Mouse (Mus musculus) WW6 (cell line): ENCODE results near the gene Cd79b.

Experiments
- DNase-seq: peaks from one replicate; pipeline ENCODE4 v3.0.0-alpha.2; 2013; ENCODE audit warnings: low read depth, low spot score

Gene Cd79b

DNA sequence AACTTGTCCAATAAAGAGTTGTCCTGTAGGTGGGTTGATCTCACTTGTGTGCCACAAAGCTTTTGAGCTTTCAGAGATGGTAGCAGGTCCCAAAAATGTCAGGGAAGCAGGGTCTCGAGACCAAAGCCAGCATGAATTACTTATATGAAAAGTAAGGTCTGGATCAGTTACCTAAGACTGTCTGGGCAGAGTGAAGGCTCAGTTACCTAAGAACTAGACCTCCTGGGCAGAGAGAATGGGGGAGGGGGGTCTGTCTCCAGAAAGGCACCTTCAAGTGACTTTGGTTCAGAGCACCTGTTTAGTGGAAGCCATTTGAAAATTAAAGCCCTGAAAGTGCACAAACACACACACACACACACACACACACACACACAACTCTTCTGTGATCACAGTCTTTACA lies 40.2 kb downstream of the Cd79b start:
- no peak for DNase-seq

DNA sequence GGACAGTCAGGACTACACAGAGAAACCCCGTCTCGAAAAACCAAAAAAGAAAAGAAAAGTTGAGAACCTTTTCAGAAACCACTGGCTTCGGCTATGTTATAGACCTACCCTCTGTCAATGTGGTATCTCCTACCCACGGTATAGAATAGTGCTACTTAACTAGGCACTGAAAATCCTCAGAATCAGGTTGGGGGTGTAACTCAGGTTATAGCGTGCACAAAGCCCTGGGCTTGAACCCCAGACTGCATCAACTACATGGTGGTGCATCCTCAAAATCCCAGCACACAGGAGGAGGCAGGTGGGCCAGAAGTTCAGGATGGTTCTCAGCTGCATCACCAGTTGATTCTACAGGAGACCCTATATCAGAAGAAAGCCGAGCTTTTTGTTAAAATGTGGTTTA lies 40.8 kb downstream of the Cd79b start:
- DNase-seq, result no peak

DNA sequence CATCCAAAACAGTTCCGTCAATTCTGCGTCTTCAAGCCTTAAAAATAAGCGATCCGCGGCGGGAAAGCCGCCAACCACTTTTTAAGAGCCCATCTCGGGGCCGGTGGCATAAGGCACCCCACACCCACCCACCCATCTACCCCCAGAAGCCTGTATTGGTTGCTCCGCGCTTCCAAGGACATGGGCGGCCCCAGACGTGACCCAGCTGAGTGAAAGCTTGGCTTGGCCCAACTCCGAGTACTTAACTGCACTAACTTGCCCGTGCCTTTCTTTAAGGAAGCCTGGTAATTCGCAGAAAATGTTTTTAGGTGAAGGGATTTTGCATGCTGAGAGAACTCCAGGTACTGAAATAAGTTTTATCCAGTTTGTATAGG lies 41.3 kb downstream of the Cd79b start:
- DNase-seq, result no peak

DNA sequence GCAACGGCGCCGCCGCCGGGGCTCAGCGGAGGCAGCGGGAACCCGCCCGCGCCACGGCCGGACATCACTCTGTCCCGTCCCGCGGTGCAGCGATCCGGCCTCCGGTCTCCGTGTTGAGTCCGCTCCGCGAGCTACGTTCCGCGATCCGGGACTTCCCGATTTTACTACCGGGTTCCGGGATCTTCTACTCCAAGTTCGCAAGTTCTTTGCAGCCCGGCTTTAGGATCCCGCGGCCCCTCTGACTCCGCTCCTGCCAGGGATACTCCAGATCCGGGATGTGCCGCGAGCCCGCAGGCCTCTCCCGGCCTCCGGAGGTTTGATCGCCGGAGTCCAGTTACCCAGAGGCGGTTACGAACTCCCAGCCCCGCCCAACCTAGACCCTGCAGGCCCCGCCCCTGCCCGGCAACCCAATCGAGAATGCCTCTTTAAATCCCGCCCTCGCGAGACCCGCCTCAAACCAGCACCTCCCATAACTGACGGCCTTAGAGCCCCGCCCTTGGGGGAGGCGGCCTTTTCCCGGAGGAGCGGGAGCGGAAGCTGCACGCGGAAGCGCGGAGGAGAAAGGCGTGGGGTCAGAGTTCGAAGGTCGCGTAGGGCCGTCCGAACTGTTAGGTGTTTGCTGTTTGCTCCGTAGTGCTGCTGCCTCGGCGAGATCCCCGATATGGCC lies 41.8 kb downstream of the Cd79b start, which contains the start of gene Smarcd2:
TSS of gene Smarcd2 (minus strand) at position 329 of the 667 bp plus-strand sequence.
- peak; percentile 99 for DNase-seq

DNA sequence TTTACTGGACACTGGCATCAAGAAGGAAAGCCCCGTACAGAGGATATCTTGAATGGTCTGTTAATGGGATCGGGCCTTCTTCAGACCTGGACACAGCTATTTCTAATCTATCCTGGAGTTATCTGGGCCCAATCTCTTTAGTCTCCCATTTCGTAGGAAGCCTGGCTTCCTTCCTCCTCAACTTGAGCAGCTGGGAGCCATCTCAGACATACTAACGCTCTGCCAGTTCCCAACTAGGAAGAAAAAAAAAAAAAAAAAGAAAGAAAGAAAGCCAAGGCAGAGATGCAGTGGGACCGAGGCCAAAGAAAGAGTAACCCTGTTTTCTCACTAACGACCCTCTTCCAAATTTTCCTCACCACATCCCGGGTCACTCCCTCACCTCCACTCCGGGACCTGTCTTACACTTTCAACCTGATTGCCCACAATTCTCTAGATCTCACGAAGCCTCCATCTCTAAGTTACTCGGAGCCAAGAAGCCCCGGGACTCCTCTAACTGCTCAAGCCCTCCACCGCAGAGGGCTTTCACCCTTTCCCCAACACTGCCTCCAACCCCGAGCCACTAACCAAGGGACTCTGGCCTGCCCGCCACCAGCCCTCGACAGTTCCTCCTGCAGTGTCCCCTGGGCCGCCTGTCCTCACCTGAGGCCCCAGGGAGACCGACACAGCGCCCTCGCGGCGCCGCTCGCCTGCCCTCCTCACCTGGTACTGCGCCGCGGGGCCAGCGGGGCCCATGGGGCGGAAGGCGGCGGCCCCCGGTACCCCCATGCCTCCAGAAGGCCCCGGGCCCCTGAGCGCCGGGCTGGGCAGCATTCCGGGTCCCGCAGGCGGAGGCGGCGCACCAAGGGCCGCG lies 42.5 kb downstream of the Cd79b start:
- no peak for DNase-seq

DNA sequence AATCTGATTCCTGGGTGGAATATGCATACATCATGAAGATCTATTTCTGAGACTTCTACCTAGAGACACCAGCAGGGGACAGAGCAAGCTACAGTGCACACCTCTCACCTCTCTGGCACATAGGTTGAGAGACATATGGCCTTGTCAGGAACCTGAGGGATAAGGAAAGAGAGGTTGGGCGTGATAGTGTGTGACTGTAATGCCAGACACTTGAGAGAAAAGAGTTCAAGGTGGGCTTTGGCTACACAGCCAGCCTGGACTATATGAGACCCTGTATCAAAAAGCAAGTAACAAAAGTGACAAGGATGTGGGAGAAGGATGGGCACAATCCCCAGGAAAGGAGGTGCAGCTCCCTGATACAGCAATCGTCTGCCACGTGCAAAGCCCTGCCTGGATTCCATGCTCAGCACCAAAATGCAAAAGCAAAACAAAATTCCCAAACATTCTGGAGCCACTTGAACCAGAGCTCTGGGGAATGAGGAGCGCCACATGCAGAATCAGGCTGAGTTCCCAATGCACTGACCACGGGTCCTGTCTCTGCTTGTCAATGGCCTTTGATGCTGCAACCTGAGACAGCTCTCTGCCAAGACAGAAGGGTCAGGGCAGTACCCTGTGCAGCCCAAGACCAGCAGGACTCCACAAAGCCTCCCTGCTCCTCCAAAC lies 43.3 kb downstream of the Cd79b start:
- no peak for DNase-seq

DNA sequence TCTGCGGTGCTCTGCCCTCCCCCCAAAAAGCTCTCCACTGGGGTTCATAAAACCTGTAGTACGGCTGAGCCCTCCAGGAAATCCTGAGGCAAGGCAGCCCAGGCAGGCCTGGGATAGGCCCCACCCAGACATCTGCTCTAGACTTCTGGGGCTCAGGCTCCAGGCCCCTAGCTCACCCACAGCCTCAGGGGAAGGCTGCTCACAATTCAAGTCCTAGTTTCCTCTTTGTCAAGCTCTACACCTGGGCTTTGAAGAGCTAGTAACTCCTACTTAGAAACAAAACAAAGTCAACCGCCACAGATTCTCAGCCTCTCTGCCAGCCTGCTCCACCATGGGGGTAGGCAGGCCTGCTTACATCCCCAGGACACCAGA lies 45.5 kb downstream of the Cd79b start:
- DNase-seq, result no peak

DNA sequence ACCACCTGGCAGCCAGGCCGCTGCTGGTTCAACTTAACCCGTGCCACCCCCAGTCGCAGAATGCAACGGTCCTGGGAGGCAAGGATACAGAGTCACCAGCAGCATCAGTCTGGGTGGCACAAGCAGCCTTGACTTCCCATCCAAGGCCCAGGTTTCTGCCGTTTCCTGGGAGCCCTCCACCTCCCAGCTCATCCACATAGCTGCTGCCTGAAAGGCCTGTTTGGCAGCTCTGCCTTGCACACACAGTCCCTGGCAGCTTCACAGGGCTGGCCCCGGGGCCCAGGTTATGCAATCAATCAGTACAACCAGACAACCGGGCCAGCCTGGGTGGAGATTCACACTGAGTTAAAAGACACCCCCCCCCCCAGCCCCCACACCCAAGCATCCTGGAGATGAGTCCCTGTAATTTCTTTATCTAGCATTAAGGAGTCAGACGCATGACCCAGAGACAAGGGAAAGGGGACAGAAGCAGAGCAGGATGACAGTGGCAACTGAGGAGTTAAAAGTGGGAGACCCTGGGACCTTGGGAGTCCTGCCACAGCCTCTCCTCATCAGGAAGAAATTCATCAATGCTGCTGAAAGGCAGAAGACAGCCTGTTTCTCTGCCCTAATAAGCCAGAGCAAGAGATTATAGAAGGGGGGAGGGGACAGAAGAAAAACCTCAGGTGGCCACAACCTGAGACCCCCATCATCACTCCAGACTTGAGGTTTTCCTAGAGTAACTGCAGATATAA lies 46.1 kb downstream of the Cd79b start:
- DNase-seq, result no peak

DNA sequence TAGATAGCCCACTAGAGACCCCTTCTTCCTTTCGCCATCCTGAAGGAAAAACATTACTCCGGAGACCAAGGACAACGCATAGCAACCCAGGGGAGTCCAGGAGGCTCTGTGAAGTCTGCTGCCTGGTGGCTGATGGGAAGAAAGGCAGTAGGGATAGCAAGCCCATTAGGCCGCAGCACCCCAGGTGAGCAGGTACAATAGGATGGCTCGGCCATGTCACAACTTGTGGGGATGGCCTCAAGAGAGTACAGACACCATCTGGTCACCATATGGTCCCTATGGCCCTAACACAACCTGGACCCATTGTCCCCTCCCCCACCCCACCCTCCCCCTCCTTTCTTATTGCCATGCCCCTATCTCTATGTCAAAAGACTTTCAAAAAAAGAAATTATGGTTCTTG lies 46.7 kb downstream of the Cd79b start:
- no peak for DNase-seq

DNA sequence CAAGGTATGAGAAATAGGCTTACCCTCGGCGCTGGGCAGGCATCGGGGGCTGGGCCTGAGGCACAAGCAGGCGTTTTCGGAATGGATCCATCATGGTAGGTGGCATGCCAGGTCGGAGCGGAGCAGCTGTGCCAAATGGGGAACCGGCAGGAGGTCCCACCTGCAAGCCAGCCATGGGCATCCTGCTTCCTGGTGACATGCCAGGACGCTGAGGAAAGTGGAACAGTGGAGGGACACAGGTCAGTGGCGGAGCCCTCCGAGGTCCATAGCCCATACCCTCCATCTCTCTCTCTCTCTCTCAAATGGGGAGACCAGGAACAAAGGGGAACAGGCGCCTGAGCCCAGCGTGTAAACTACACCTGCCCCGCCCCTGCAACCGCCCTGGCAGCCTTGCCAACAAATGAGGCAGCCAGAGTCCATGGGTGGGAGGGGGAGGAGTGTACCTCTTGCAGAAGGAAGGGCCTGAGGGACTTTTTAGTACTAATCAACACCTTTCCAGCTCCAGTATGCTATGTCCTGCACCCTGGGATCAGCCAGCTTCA lies 47.2 kb downstream of the Cd79b start:
- DNase-seq, result no peak

DNA sequence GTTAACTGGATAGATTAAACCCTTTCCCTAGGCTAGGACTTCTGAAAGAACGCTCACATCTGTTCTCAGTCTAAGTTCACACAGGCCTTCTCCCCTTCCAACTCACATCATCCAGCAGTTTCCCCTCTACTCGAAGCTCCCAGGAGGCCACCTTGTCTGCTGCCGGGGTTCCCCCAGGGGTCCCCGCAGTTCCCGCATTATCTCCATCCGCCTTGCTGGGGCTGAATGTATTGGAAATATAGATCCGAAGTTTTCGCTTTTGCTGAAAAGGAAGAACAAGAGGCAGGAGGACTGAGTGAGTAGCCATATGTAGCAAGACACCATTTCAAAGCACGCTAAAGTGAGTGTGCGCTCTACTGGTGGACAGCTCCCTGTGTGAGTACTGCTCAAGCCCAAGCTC lies 48.1 kb downstream of the Cd79b start:
- DNase-seq, result no peak

DNA sequence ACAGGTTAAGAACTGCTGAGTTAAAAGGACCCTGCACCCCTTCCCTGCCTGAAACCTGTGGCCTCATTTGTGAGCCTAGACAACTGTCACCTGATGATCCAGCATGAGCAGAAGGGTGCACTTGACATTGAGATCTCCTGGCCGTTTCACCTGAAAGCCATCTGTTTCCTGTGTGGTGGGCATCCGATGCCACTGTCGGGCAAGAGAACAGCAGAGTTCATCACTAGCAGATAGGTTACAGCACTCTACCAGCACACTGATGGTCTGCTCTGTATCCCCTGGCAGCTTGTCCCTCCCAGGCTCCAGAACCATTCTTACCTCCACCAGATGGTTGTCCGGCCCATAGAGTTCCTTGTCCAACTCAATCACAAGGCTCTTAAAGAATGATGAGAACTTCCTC lies 49.0 kb downstream of the Cd79b start:
- no peak for DNase-seq

DNA sequence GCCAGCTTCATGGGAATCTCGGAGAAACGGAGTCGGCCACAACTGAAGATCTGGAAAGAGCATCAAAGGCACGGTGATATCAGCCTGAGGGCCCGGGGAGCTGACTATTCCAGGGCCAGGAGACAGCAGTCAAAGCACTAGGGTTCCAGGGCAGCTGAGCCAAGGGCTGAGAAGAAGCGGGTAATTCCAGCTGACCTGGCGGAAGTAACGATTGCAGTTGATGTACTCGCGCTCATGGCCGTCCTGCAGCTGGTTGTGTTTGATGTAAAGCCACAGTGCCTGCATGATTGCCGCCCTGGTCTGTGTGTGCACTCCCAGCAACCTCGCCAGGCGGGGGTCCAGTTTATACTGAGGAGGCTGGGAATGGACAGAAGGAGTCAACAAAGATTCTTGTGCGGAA lies 49.6 kb downstream of the Cd79b start:
- no peak for DNase-seq

DNA sequence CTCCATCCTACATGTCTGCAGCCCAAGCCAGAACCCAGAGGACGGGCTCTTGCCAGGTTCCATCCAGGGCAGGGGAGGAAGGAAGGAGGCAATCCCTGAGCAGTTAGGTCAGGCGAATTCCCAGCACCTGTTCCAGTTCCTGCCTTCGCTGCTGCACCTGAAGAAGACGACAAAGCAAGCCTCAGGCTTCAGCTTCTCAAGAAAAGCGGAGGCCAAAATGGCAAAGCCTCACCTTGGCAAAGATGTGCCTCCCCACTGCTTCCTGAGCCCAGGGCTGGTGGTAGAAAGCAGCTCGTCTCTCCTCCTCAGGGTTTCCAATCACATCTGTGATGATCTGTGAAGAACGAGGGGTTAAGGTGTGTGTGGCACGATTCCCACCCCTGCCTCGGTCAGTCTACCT lies 50.6 kb downstream of the Cd79b start:
- DNase-seq, result no peak
